Mouse (Mus musculus) ES-Bruce4 (cell line): Measurements from ENCODE around the gene Stxbp2. TPM values are rescaled to one million over a fixed set of nuclear protein-coding genes. Genes with fewer than 3 reads are reported as not detected.
A peak's percentile ranks its signal among the peaks of the same experiment; 100 is the strongest.

Experiments used
- H3K27ac ChIP-seq: 2 replicates; pipeline ENCODE4 v1.5.1; 2012; ENCODE audit warnings: low read length, inconsistent platforms; ENCODE audit not compliant: insufficient read depth
- H3K27me3 ChIP-seq: 2 replicates; pipeline ENCODE4 v1.6.1; 2012; ENCODE audit warnings: mild to moderate bottlenecking, low read length, inconsistent platforms; ENCODE audit not compliant: control insufficient read depth, poor library complexity, insufficient read depth, severe bottlenecking
- H3K36me3 ChIP-seq: 2 replicates; pipeline ENCODE4 v1.6.1; 2012; ENCODE audit warnings: inconsistent platforms, mild to moderate bottlenecking, low read length, moderate library complexity; ENCODE audit not compliant: control insufficient read depth, poor library complexity, insufficient read depth, severe bottlenecking
- H3K4me1 ChIP-seq: one replicate; pipeline ENCODE4 v1.8.1; 2011; ENCODE audit warnings: low read length; ENCODE audit not compliant: control insufficient read depth, insufficient read depth
- H3K4me3 ChIP-seq: 2 replicates; pipeline ENCODE4 v1.5.1; 2011; ENCODE audit warnings: low read depth, mild to moderate bottlenecking, low read length
- H3K9ac ChIP-seq: 2 replicates; pipeline ENCODE4 v1.6.1; 2012; ENCODE audit warnings: low read depth, mild to moderate bottlenecking, inconsistent platforms; ENCODE audit not compliant: poor library complexity, severe bottlenecking
- H3K9me3 ChIP-seq: replicated peaks from 2 replicates; pipeline ENCODE4 v1.6.1; 2012; ENCODE audit warnings: mild to moderate bottlenecking, low read length, inconsistent platforms; ENCODE audit not compliant: control insufficient read depth, poor library complexity, insufficient read depth, severe bottlenecking
- CTCF ChIP-seq: IDR thresholded peaks from one replicate; pipeline ENCODE4 v1.8.1; 2011; ENCODE audit warnings: low read depth, low read length
- EP300 ChIP-seq: IDR thresholded peaks from 2 replicates; pipeline ENCODE4 v1.6.1; 2011; ENCODE audit warnings: low read depth, low read length; ENCODE audit not compliant: insufficient read depth
- POLR2A ChIP-seq: IDR thresholded peaks from one replicate; pipeline ENCODE4 v1.8.1; 2011; ENCODE audit warnings: low read length; ENCODE audit not compliant: insufficient read depth
- polyA plus RNA-seq: library from polyadenylated mRNA; stranded (reverse); fragments of >200 nt; gene quantifications from 2 replicates; pipeline ENCODE4 v1.2.4, GENCODE M21; 2011; ENCODE audit warnings: low read depth; ENCODE audit not compliant: missing spikeins, insufficient read depth, insufficient read length

Stxbp2 gene
- polyA plus RNA-seq, 1 experiment, result 125 TPM

- no peak within 1 kb of the TSS for H3K9ac ChIP-seq
- H3K27ac ChIP-seq, result no peak within 1 kb of the TSS
- H3K4me1 ChIP-seq, result no peaks in the 10 kb centered on the region
- TF ChIP-seq EP300 (no peak), CTCF (no peak), POLR2A (no peak)
- H3K9me3 ChIP-seq, result no peaks in the 10 kb centered on the region
- H3K36me3 ChIP-seq, result no peaks in the 10 kb centered on the region; the same call in 1 of the 2 replicates
- H3K4me3 ChIP-seq, result no peak within 1 kb of the TSS
- no peaks in the 10 kb centered on the region for H3K27me3 ChIP-seq
These were observed 5.3 kb upstream of the Stxbp2 start, which contains the start of gene Pcp2 for GRCm38 (mm10) chr8:3625445-3625844. Pcp2 (minus strand) TSS chr8:3625545.

- no peaks in the 10 kb centered on the region; the same call in 1 of the 2 replicates for H3K36me3 ChIP-seq
- H3K9me3 ChIP-seq, result no peaks in the 10 kb centered on the region
- H3K9ac ChIP-seq, result no peak overlapping the region
- H3K27me3 ChIP-seq, result no peaks in the 10 kb centered on the region
- no peak overlapping the region for H3K4me3 ChIP-seq
- no peak overlapping the region for H3K27ac ChIP-seq
- TF ChIP-seq CTCF, result no peak
- TF ChIP-seq EP300, result no peak
- TF ChIP-seq POLR2A, result no peak
- no peaks in the 10 kb centered on the region for H3K4me1 ChIP-seq
These were observed 3.8 kb upstream of the Stxbp2 start for GRCm38 (mm10) chr8:3626971-3627370.

GRCm38 (mm10) chr8:3628014-3628413 is 2.7 kb upstream of the Stxbp2 start:
- no peaks in the 10 kb centered on the region; the same call in 1 of the 2 replicates for H3K36me3 ChIP-seq
- no peak overlapping the region for H3K9ac ChIP-seq
- peak; percentile 35 for TF ChIP-seq CTCF
- TF ChIP-seq POLR2A, result no peak
- no peak for TF ChIP-seq EP300
- H3K9me3 ChIP-seq, result no peaks in the 10 kb centered on the region
- H3K27ac ChIP-seq, result no peak overlapping the region
- no peaks in the 10 kb centered on the region for H3K27me3 ChIP-seq
- H3K4me3 ChIP-seq, result no peak overlapping the region
- H3K4me1 ChIP-seq, result no peaks in the 10 kb centered on the region

GRCm38 (mm10) chr8:3631478-3631875 is 722 bp downstream of the Stxbp2 start:
- peaks cover 13% of the 10 kb centered on the region for H3K36me3 ChIP-seq
- no peaks in the 10 kb centered on the region for H3K4me1 ChIP-seq
- no peaks in the 10 kb centered on the region for H3K9me3 ChIP-seq
- TF ChIP-seq EP300 (no peak), POLR2A (no peak), CTCF (no peak)
- peak overlapping the region; percentile 57 for H3K9ac ChIP-seq
- no peak overlapping the region for H3K27ac ChIP-seq
- peak overlapping the region; percentile 82 for H3K4me3 ChIP-seq
- no peaks in the 10 kb centered on the region for H3K27me3 ChIP-seq

- Histone ChIP-seq H3K4me3 (no peak overlapping the region), H3K36me3 (0 out of 2 replicates have a peak, but pooled peaks cover 4% of the 10 kb centered on the region), H3K9ac (no peak overlapping the region), H3K27ac (no peak overlapping the region), H3K9me3 (no peaks in the 10 kb centered on the region), H3K4me1 (no peaks in the 10 kb centered on the region), H3K27me3 (no peaks in the 10 kb centered on the region)
- no peak for TF ChIP-seq EP300
- no peak for TF ChIP-seq POLR2A
- peak; percentile 66 for TF ChIP-seq CTCF
These were observed 15.0 kb downstream of the Stxbp2 start for GRCm38 (mm10) chr8:3645804-3646203.

- Histone ChIP-seq H3K4me3 (no peak overlapping the region), H3K9ac (no peak overlapping the region), H3K4me1 (no peaks in the 10 kb centered on the region), H3K36me3 (no peaks in the 10 kb centered on the region), H3K27ac (no peak overlapping the region; the same call in 1 of the 2 replicates), H3K9me3 (no peaks in the 10 kb centered on the region), H3K27me3 (no peaks in the 10 kb centered on the region)
- TF ChIP-seq EP300, result no peak
These were observed 16.2 kb downstream of the Stxbp2 start for GRCm38 (mm10) chr8:3646824-3647531.
